Mouse (Mus musculus) B cell, adult 62 days (primary cell): ENCODE measurements around the gene Lmod1. TPM values are rescaled to one million over a fixed set of nuclear protein-coding genes. Genes with fewer than 3 reads are reported as not detected.

Experiments used
- total RNA-seq: library from RNA; stranded (reverse); gene quantifications from 4 replicates; pipeline ENCODE4 v1.2.4, GENCODE M21; 2023

Gene Lmod1
- total RNA-seq: not detected in 4 replicates

DNA sequence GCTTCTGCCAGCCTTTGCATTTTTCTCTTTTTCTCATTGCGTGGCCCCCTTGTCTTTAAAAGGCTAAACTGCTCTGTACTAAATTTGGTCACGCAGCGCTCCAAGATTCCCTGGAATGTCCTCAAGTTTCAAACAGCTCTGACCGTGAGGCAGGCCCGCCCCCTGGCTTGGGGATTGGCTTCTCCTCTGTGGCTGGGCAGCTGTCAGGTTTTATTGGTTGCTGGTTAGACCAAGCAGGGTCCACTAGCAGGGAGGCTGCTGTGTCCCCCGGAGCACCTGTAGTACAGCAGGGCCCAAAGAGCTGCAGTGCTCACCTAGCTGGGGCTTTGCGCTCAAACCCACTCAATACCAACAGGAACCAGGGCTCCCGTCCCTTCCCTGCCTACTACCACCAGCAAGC lies at the start of gene Lmod1:
Gene Lmod1 (plus strand): TSS at position 237 of the 400 bp plus-strand sequence.

DNA sequence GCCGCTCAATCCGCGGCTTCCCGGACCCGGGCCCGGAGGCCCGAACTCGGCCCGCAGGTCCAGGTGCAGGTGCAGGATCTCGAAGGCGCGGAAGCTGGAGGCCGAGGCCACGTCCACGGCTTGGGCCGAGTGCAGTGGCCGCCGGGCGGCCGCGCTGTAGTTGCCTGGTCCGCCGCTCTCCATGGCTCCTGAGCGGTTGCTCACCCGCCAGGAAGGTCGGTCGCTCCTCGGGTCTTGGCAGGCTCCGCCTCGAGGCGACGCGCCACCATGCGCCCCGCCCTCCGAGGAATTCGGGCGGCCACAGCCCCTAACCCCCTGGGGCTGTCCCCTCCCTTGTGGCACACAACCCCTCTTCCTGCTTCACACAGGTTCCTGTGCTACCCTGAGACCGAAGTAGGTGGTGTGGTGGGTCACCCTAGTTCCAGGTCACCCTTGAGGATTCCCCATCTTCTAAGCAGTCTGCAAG lies 40.7 kb upstream of the Lmod1 start, which contains the start of gene Rnpep:
Gene Rnpep (minus strand): TSS at position 259 of the 466 bp plus-strand sequence.

GRCm38 (mm10) chr1:135313284-135314031 lies 11.1 kb upstream of the Lmod1 start, which contains the start of gene Timm17a:
Gene Timm17a (minus strand): TSS chr1:135313778.

DNA sequence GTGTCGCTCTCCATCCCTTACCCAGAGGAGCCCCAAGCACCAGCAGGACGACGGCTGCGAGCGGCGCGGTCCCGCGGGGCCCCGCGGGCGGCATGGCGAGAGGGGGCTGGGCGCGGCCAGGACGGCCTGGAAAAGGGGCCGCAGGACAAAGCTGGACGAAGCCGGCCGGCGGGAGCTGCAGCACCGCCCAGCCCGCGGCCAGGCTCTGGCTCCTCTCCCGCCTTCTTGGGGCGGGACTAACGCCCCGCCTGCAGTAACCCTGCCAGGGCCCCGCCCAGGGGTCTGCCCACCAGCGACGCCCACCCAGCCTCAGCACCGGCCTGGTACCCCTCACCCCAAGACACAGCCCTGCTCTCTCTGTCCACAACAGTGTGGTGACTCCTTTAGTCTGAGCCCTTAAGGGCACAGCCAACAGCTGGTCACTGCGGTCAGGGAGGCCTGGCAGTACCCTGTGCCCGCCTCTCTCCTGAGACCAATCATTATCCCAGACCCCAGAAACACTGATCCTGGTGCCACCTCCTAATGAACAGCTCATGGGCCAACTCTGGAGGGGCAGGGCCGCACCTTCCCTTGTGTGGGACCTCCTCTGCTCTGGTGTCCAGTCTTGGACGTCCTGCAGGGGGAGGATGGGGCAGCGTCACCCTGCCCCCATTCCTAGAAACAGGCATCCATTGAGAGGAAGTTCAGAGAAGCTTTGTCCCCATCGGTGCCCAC lies 50.4 kb downstream of the Lmod1 start, which contains the start of gene Shisa4:
Gene Shisa4 (minus strand): TSS at position 370 of the 714 bp plus-strand sequence.

Other genes starting within 250 kb of the Lmod1 start
- gene Lgr6, start 219.5 kb upstream of the Lmod1 start, total RNA-seq: 0.12 to 0.21 TPM (median 0.17 TPM) in 3 of 4 replicates, not detected in the other
- gene Ptpn7, start 192.1 kb upstream of the Lmod1 start, total RNA-seq: 35.6 to 43.0 TPM (median 42.2 TPM) in 4 replicates
- gene Arl8a, start 178.0 kb upstream of the Lmod1 start, total RNA-seq: 98.5 to 112 TPM (median 106 TPM) in 4 replicates
- not detected in 4 replicates for gene Gpr37l1, start 157.1 kb upstream of the Lmod1 start, total RNA-seq
- gene Elf3, start 66.2 kb upstream of the Lmod1 start, total RNA-seq: not detected in 4 replicates
- gene Rnpep, start 40.7 kb upstream of the Lmod1 start, total RNA-seq: 22.7 to 30.2 TPM (median 26.4 TPM) in 4 replicates
- gene Timm17a, start 11.0 kb upstream of the Lmod1 start, total RNA-seq: 49.1 to 56.4 TPM (median 54.2 TPM) in 4 replicates
- 1.2 to 3.5 TPM (median 2.0 TPM) in 4 replicates for gene Shisa4, start 50.4 kb downstream of the Lmod1 start, total RNA-seq
- gene Ipo9, start 105.7 kb downstream of the Lmod1 start, total RNA-seq: 76.1 to 87.8 TPM (median 84.3 TPM) in 4 replicates